9 mouse cellular contexts compared by ENCODE assay signal in the genomic region with DNA sequence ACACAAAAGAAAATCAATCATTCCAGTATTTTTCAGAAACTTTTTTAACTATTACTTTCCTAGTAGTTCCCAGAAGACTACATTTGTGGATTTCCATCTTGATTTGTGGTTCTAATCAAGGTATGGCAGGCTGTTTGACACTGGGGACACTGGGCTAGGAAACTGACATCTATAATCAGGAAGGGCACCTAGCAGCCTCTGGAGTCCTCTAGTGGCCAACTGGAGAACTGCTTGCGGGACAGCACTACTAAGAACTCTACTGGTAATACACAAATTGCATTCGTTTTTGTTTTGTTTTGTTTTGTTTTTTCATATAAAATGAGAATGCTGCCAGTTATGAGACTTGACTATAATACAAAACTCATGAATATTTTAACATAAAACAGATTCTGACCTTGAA.
DNase-seq lines count a peak whose midpoint lies in the region; ATAC-seq and TF ChIP-seq lines count a peak whose summit lies in the region.
"Had no signal": no experiment of that assay in that cellular context is flagged by ENCODE, and none has a peak within 500 bp of the region (broad histone marks: within the 10 kb centered on the region; RNA-seq: fewer than 3 reads in every experiment).

No protein-coding gene starts in this region.

- TF ChIP-seq POLR2A in limb, embryonic 14.5 days (IDR thresholded peaks at IDR 0.05; ENCODE audit: borderline replicate concordance, extremely low read depth, insufficient read depth, insufficient read length), result no peak

- peak; percentile 95 for TF ChIP-seq CTCF in hindbrain, postnatal 0 days (IDR thresholded peaks at IDR 0.05; ENCODE audit: low read depth)

- H3K4me3 ChIP-seq in hindbrain, postnatal 0 days (ENCODE audit: low read length), result no peak overlapping the region
- H3K4me3 ChIP-seq in limb, embryonic 14.5 days (replicated peaks; ENCODE audit: low read length), result no peak overlapping the region
- H3K4me3 ChIP-seq: heart, embryonic 13.5 days had no signal

- H3K27me3 ChIP-seq in hindbrain, postnatal 0 days (ENCODE audit: insufficient read depth, low read length), result no peaks in the 10 kb centered on the region
- H3K27me3 ChIP-seq in limb, embryonic 14.5 days (ENCODE audit: control insufficient read depth, insufficient read depth, low read length), result no peaks in the 10 kb centered on the region
- H3K27me3 ChIP-seq: heart, embryonic 13.5 days had no signal

- no peaks in the 10 kb centered on the region for H3K36me3 ChIP-seq in hindbrain, postnatal 0 days (ENCODE audit: insufficient read depth, low read length)
- no peaks in the 10 kb centered on the region for H3K36me3 ChIP-seq in limb, embryonic 14.5 days (ENCODE audit: control insufficient read depth, insufficient read depth, low read length)
- H3K36me3 ChIP-seq: heart, embryonic 13.5 days had no signal

- no peak for ATAC-seq in hindbrain, postnatal 0 days
- ATAC-seq in limb, embryonic 14.5 days (ENCODE audit: low FRiP score, low read depth), result no peak
- no peak for ATAC-seq in activated CD4-positive, CD25-positive, alpha-beta regulatory T cell, adult 4 months

- H3K9ac ChIP-seq in hindbrain, postnatal 0 days (replicated peaks; ENCODE audit: low read length), result no peak overlapping the region
- no peak overlapping the region for H3K9ac ChIP-seq in limb, embryonic 14.5 days (ENCODE audit: low read depth, low read length, severe bottlenecking)
- H3K9ac ChIP-seq: heart, embryonic 13.5 days had no signal

- DNase-seq in ovary, postnatal 14 days (ENCODE audit: low spot score), result peak; percentile 34
- no peak for DNase-seq in ovary, adult 18-20 months (ENCODE audit: low spot score)
- peak; percentile 20 for DNase-seq in adrenal gland, adult 8-10 months
- DNase-seq in embryo, embryonic 11.5 days (ENCODE audit: low read depth, low spot score), result peak; percentile 30
- DNase-seq in hindbrain, postnatal 0 days (ENCODE audit: low spot score), result peak; percentile 85
- DNase-seq in limb, embryonic 14.5 days (ENCODE audit: low spot score), result peak; percentile 71
- peak; percentile 61 to 80 for DNase-seq in right cerebral cortex, postnatal 10 days (ENCODE audit: low spot score in 2 of 2)

- H3K4me2 ChIP-seq in hindbrain, postnatal 0 days (ENCODE audit: low read depth, low read length), result no peak overlapping the region
- H3K4me2 ChIP-seq in limb, embryonic 14.5 days (replicated peaks; ENCODE audit: low read depth, low read length, severe bottlenecking), result no peak overlapping the region
- H3K4me2 ChIP-seq: heart, embryonic 13.5 days had no signal

- no peaks in the 10 kb centered on the region for H3K9me3 ChIP-seq in hindbrain, postnatal 0 days (ENCODE audit: low read length)
- H3K9me3 ChIP-seq in limb, embryonic 14.5 days (ENCODE audit: control insufficient read depth, low read length), result no peaks in the 10 kb centered on the region
- H3K9me3 ChIP-seq: heart, embryonic 13.5 days had no signal

- WGBS in hindbrain, postnatal 0 days, result 25% methylated on average over 2 of the region's 2 CpGs
- 32% methylated on average over 2 of the region's 2 CpGs for WGBS in limb, embryonic 14.5 days

- H3K27ac ChIP-seq in hindbrain, postnatal 0 days, result no peak overlapping the region
- no peak overlapping the region for H3K27ac ChIP-seq in limb, embryonic 14.5 days (replicated peaks; ENCODE audit: low read depth, low read length)
- H3K27ac ChIP-seq: heart, embryonic 13.5 days had no signal

- H3K4me1 ChIP-seq in hindbrain, postnatal 0 days (ENCODE audit: insufficient read depth, low read length), result no peaks in the 10 kb centered on the region
- H3K4me1 ChIP-seq in limb, embryonic 14.5 days (ENCODE audit: control insufficient read depth, insufficient read depth, low read length), result no peaks in the 10 kb centered on the region
- H3K4me1 ChIP-seq: heart, embryonic 13.5 days had no signal
